Mouse (Mus musculus): ENCODE data around the gene Ntpcr.

Gene Ntpcr

GRCm38 (mm10) chr8:125729746-125730145 is at the start of gene Ntpcr:
TSS of gene Ntpcr (plus strand) at chr8:125729963.
- no peak for DNase-seq (ENCODE audit: low spot score)

GRCm38 (mm10) chr8:125680851-125681408 is 48.8 kb upstream of the Ntpcr start:
- DNase-seq (ENCODE audit: low spot score): no peak

GRCm38 (mm10) chr8:125685216-125685760 is 44.5 kb upstream of the Ntpcr start:
- no peak for DNase-seq (ENCODE audit: low spot score)

DNA sequence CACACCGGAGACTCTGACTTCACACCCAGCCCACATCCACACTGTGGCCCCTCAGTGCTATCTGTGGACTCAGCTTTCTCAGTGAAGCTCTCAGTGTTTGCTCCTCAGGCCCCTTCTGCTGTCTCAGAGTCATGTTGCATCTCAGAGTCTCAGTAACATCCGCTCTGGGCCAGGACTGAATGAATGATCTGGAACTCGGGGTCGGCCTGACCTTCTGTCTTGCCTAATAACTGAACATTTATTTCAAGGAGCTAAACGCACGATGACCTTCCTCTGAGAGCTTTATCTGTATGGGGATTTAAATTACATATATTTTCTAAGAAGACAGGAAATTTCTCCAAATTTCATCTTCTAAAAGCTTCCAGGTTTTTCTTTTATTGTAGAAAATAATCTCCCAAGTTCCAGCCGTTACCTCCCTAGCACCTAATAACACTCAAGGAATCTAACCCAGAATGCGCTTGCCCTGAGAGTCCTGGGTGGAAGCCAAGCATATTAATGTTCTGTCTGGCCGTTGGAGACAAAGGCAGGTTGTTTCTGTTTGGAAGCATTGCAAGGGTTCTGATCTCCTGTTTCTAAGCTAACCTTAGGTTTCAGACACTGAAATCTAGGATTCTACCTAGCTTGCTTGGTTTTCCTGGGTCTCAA is 43.4 kb upstream of the Ntpcr start:
- no peak for DNase-seq (ENCODE audit: low spot score)

DNA sequence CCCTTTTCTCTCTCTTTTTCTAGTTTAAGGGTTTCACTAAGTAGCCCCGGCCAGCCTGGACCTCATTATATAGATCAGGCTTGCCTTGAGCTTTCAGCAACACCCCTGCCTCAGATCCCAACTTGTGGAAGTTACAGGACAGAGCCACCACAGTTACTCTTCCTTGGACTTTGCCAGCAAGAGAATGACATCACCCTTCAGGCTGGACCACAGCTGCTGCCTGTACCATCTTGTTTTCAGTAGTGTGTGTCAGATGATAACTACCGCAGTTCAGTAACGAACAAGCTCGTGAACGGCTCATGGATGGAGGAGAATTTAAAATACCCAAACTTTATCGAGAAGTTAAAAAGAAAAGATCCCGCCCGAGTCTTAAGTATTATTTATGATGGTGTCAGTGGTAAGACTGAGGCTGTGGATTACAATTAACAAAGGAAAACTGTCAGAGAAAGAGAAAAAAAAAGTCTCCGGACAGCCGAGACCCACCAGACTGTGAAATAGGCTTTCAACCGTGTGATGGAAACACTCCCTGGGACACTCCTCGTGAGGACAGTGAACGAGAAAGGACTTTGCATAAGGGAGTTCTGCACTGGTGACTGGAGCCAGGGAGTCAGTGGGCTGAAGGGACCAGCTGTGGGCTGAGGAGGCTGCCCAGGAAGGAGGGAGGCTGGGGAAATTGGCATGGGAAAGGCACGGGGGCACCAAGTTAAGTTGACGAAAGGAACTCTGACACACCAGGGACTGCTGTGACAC is 39.4 kb upstream of the Ntpcr start:
- no peak for DNase-seq (ENCODE audit: low spot score)

- DNase-seq (ENCODE audit: low spot score): no peak
Observed at GRCm38 (mm10) chr8:125690961-125691360, 38.8 kb upstream of the Ntpcr start.

DNA sequence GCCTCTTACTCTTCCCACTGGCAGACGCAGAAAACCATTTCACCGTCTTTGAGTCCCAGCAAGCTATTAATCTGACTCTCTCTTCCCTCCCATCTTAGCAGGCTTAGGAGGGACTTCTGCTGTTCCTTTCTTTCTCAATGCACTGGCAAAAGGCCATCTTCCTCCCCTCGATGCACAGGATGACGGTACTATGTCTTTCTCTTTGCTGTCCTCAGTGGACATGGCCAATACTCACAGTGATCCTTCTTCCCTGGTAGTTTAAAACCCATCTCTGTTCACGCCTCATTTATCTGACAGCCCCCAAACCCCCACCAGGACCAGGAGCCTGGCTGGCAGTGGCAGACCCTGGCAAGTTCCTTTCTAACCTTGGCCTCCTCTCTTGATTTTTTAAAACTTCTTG is 37.3 kb upstream of the Ntpcr start:
- DNase-seq (ENCODE audit: low spot score): no peak

DNA sequence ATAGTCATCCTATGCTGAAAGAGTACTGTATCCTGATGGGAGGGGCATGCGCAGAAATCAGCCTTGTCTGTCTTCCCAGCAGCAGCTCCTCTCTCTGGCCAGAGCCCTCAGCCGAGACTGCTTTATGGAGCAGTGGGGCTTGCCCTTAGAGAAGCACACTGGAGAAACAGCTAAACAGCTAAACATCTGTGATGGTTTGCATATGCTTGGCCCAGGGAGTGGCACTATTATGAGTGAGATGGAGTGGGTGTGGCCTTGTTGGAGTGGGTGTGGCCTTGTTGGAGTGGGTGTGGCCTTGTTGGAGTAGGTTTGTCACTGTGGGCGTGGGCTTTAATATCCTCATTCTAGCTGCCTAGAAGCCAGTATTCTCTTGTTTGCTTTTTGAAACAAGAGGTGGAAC is 36.6 kb upstream of the Ntpcr start:
- DNase-seq (ENCODE audit: low spot score): no peak

- no peak for DNase-seq (ENCODE audit: low spot score)
Observed at GRCm38 (mm10) chr8:125695951-125696350, 33.8 kb upstream of the Ntpcr start.

DNA sequence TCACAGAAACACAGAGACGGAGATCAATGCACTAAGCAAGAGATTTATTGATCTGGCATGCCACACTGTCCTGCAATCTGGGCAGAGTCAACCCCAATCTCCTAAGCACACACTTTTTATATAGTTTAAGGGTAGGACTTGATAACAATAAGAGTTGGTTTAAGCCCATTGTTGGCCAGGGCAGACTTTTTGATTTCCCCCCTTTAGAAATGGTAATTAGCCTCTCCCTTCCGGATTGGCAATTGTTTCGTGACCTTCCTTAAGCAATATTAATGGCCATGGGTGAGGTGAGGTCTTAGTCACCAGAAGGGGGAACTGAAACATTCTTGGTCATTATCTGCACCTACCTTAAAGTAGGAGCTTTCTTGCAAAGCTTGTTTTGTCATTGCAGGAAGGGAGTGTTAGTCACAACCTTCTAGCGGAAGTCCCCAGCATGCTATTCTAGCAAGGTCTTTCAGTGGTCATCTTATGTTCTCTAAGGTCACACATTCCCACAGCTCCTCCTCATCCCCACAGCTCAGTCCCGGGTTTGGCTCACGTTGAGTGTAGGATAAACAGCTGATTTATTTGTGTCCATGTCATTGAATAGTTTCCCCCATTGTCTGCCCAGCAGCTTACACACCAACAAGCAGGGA is 30.3 kb upstream of the Ntpcr start:
- DNase-seq (ENCODE audit: low spot score): no peak

- DNase-seq (ENCODE audit: low spot score): no peak
Observed at GRCm38 (mm10) chr8:125700407-125700806, 29.4 kb upstream of the Ntpcr start.

DNA sequence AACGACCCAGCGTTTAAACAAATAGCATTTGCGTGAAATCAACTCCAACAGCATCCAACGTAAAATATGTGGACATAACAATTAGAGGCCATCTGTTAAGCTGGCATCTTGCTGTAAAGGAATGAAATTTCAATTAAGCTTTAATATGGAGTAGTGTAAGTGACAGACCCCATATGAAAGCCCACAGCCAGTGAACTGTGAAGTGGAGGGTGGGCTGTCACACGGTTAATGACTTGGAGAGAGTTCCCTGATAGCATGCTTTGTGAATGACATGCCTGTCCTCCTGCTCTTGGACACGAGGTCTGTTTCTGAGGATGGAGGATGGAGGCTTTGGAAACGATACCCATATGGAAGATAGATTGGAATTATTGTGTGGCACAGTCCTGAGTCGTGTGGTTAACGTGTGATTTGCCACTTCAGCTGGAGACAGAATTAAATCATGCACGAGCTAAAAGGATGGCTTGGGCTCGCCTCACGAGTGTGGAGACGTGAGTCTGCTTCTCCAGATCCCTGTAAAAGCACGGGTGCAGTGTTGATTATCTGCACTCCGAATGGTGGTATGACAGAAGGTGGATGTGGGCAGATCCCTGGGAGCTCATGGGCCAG is 26.8 kb upstream of the Ntpcr start:
- DNase-seq (ENCODE audit: low spot score): no peak

- no peak for DNase-seq (ENCODE audit: low spot score)
Observed at GRCm38 (mm10) chr8:125704434-125704833, 25.3 kb upstream of the Ntpcr start.

- DNase-seq (ENCODE audit: low spot score): no peak
Observed at GRCm38 (mm10) chr8:125705816-125706215, 23.9 kb upstream of the Ntpcr start.

DNA sequence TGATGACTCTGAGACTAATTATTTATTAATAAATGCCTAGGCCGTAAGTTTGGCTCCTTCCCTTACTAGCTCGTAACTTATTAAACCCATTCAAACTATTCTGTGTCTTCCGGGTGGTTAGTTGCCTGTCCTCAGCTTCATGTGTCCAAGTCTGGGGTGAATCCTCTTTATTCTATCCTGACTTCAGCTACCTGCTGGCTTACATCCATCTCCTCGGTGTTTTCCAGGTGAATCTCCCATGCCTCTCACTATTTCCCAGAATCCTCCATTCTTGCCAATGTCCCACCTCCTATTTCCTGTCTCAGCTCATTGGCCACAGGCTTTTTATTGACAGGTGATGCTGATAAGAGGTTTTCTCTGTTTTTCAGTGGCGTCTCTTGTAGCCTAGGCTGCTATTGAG is 20.6 kb upstream of the Ntpcr start:
- DNase-seq (ENCODE audit: low spot score): no peak

DNA sequence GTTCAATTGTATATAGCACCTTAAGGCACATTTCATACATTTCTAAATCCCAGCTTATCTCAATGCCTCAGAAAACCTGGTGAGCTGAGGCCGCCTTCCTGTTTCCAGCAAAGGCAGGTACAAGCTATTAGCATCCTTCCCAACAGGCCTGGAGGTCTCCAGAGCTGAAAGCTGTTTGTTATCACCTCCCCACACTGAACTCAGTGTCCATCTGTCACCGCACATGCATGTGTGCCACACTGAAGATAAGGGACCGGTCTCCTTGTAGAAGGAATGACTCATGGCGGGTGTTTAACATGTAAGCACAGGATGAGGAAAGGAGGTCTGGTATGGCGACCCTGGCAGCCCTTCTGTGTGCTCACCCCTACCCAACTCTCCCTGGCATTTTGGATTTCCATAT is 18.2 kb upstream of the Ntpcr start:
- no peak for DNase-seq (ENCODE audit: low spot score)

- DNase-seq (ENCODE audit: low spot score): no peak
Observed at GRCm38 (mm10) chr8:125716211-125716610, 13.6 kb upstream of the Ntpcr start.

- no peak for DNase-seq (ENCODE audit: low spot score)
Observed at GRCm38 (mm10) chr8:125716613-125717012, 13.2 kb upstream of the Ntpcr start.

- no peak for DNase-seq (ENCODE audit: low spot score)
Observed at GRCm38 (mm10) chr8:125718914-125719313, 10.8 kb upstream of the Ntpcr start.

DNA sequence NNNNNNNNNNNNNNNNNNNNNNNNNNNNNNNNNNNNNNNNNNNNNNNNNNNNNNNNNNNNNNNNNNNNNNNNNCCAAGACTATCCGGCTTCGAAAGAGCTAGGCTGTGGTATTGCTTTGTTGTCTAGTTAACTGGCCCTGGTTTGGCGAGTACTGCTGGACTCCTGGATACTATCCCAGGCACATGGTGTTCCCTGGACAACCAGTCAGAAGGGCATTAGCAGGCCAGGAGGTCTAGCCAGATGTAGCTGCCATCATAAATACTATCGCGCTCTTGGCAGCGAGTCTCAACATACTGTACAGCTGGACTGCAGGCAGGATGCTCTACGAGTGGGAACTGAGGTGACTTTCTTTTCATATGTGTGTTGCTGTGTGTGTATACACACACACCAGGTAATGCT is 7.1 kb upstream of the Ntpcr start:
- DNase-seq (ENCODE audit: low spot score): no peak

DNA sequence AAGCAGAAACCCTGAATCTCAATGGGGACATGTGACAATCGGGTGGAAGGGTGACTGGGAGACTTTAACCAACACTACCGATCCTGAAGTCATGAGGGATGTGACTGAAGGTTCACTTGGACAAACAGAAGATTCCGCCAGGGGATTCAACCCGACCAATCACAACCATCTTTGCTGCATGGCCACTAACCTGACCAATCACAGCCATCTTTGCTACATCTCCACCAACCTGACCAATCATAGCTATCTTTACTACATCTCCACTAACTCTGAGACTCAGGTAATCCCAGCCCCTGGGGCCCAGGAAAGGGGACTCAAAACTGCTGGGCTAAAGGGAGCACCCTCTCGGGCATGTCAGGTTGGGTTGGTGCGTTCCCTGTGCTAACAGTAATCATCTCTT is 6.3 kb upstream of the Ntpcr start:
- no peak for DNase-seq (ENCODE audit: low spot score)

All from lung, postnatal 25 days (tissue).